Mouse (Mus musculus) stomach, postnatal 0 days (tissue): ENCODE measurements around the gene Spen.

ENCODE experiments used
- CTCF ChIP-seq: IDR thresholded peaks from 2 replicates; pipeline ENCODE4 v1.5.1; 2016; ENCODE audit warnings: antibody characterized with exemption, low read depth, mild to moderate bottlenecking, moderate library complexity
- EP300 ChIP-seq: optimal IDR thresholded peaks from 2 replicates; pipeline ENCODE3; 2016; ENCODE audit warnings: antibody characterized with exemption

DNA sequence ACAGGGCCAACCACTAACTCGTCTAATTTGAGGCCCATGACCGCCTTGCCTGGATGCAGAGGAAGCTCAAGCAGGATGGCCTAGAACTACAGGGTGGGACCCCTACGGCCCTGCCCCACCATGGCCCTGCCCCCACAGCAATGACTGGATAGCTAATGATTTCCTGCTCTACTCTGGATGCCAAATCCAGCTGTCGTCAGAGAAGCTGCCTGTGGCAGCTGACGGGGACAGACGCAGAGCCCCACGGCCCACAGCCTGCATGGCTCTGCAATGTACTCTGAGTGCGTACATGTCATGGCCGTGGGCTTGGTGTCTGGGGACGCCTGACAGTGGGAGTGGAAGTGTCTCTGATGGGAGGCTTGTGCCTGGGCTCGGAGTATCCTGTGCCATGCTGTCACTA, 54.3 kb downstream of the Spen start:
- TF ChIP-seq CTCF (no peak), EP300 (no peak)
